Mouse (Mus musculus) layer of hippocampus, adult 8-10 months (tissue): ENCODE results near the gene Olfr711. TPM values are rescaled to one million over a fixed set of nuclear protein-coding genes. Genes with fewer than 3 reads are reported as not detected.
"Not testable (repeated sequence)": the region's sequence is repeated elsewhere in the genome, so short reads cannot be mapped to it uniquely, and the experiment has no call there.

Source experiments
- DNase-seq, 2 experiments: peaks; one replicate each; pipeline ENCODE4 v3.0.0; 2022; ENCODE audit warnings: low spot score in 2 of 2
- total RNA-seq, 4 experiments: library from RNA; stranded (reverse); gene quantifications; 2 replicates each; pipeline ENCODE4 v1.2.4; 2022

Olfr711 gene
- not detected for total RNA-seq

DNA sequence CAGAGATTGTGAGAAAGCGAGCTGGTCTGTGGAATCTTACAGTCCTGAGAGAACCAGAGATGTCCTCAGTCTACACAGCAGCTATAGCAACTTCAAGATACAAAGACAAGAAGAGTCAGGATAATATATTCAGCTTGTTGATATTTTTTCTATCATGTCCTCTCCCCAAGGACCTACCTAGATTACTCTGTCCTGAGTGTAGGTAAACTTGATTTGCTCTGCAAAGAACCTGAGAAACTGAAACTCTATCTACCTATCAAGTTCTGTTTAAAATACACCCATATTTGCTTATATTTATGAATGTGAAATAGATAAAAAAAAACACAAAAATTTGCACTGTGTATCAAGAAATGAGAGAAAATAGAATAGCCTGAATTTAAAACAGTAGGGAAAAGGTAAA is at the start of gene Olfr711:
Olfr711 (minus strand) TSS at position 101 of the 400 bp plus-strand sequence.
- DNase-seq = no peak

DNA sequence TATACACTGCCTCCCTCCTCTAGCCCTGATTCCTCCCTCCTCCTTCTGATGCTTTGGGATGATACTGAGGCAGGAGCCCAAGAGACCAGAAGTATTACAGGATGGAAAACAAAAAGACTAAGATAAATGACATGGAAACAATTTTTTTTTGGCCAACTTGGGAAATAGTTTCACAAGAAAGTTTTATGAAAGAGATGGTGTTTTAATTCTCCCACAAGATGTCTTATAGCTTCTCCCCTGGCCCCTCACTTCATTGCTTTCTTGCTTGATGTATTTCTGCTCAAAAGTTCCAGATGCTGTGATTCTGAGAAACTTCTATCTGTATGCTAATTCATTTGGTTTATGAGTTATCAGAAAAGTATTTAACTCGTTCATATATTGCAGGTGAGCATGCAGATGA is 30.7 kb upstream of the Olfr711 start, which contains the start of gene Olfr2:
Olfr2 (minus strand) TSS at position 101 of the 400 bp plus-strand sequence.
- DNase-seq = no peak

DNA sequence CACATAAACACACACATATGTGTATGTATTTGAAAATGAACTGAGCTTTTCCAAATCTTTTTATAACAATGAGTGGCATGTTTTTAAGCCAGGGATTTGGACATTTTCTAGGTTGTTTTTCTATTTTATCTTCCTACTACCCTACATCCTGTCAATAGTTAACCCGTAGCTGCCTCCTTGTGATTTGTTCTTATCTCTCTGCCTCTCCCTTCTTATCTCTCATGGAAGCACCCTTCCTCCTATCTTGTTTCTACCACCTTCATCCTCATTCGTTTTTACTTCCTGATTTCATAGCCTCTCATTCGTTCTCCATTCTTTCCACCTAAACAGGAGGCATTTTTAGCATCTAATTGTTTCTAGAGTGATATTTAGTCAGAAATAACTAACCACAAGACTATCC is 28.9 kb upstream of the Olfr711 start:
- no peak for DNase-seq

DNA sequence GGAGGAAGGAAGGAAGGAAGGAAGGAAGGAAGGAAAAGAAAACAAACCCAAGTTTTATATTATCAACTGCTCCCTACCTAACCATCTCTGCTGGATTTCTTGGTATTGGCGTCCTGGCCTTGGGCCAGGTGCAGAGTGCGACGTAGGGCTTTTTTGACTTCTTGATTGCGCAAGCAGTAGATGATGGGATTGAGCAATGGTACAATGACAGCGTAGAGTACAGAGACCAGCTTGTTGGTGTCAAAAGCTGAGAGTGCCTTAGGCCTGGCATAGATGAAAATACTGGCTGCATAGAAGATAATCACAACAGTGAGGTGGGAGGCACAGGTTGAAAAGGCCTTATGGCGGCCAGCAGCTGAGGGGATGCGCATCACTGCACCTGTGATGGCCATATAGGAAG is 25.5 kb upstream of the Olfr711 start:
- no peak for DNase-seq

GRCm38 (mm10) chr7:106985236-106985635 is 10.0 kb upstream of the Olfr711 start:
- no peak for DNase-seq

DNA sequence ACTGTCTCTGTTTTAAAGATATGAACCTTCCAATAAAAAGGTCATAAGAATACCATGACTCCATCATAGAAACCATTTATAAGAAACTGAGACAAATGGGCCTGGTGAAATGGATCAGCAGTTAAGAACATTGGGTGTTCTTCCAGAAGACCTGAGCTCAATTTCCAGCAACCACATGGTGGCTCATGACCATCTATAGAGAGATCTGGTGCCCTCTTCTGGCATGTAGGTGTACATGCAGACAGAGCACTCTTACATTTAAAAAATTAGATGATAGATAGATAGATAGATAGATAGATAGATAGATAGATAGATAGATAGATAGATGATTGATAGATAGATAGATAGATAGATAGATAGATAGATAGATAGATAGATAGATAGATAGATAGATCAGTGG is 7.8 kb downstream of the Olfr711 start:
- DNase-seq = not testable (repeated sequence)

DNA sequence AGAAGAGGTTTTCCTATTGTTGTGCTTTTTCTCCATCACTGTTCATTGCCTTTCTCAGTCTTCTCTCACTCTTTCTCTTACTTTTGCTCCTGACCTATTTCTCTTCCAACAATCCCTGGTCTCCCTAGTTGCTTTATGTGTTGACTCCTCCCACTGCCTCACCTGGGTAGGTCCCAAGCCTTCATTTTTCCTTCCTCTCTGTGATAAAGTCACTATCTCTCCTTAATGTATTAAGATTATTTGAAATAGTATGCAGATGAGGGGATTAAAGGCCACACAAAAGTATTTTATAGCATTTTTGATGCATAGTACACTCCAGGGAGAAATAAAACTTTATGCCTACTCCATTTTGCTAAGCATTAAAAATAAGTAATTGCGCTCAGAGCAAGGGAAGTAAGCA is 11.4 kb downstream of the Olfr711 start, which contains the start of gene Olfr6:
Olfr6 (minus strand) TSS at position 101 of the 400 bp plus-strand sequence.
- DNase-seq = no peak

GRCm38 (mm10) chr7:106948212-106948611 is 27.0 kb downstream of the Olfr711 start, which contains the start of gene Olfr710:
Gene Olfr710 (minus strand): TSS chr7:106948312.
- no peak for DNase-seq

DNA sequence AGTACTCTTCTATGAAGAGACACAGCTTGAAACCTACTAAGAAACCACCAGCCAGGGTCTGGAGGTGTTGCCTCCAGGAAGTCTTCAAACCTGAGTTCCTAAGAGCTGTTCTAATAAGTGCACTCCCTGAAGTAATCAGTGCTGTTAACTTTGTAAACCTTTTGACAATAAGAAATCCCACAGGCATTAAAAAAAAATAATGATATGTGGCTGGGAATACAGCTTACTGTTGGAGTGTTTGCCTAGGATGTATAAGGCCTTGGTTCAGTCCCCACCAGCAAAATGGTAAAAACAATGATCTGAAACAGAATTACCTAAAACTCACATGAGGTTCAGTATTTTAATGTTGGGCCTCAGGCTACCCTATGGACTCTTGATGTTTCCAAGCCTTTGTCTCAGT is 43.1 kb downstream of the Olfr711 start, which contains the start of gene Olfr709-ps1:
Olfr709-ps1 (minus strand) TSS at position 101 of the 400 bp plus-strand sequence.
- no peak for DNase-seq

- not testable (repeated sequence) for DNase-seq
Measured at GRCm38 (mm10) chr7:106920961-106921360, 54.3 kb downstream of the Olfr711 start.

Other genes starting within 250 kb of the Olfr711 start
- gene Olfr697, start 233.0 kb downstream of the Olfr711 start, total RNA-seq = not detected
- gene Olfr698, start 220.1 kb downstream of the Olfr711 start, total RNA-seq = not detected
- not detected for gene Olfr699, start 182.3 kb downstream of the Olfr711 start, total RNA-seq
- gene Olfr700, start 166.6 kb downstream of the Olfr711 start, total RNA-seq = not detected
- not detected for gene Olfr701, start 161.3 kb downstream of the Olfr711 start, total RNA-seq
- gene Olfr702, start 141.6 kb downstream of the Olfr711 start, total RNA-seq = not detected
- not detected for gene Olfr703, start 132.1 kb downstream of the Olfr711 start, total RNA-seq
- not detected for gene Olfr704, start 112.3 kb downstream of the Olfr711 start, total RNA-seq
- gene Olfr705, start 98.6 kb downstream of the Olfr711 start, total RNA-seq = not detected
- not detected for gene Olfr706, start 87.3 kb downstream of the Olfr711 start, total RNA-seq
- not detected for gene Olfr707, start 74.2 kb downstream of the Olfr711 start, total RNA-seq
- not detected for gene Olfr1532-ps1, start 67.5 kb downstream of the Olfr711 start, total RNA-seq
- not detected for gene Olfr709-ps1, start 43.2 kb downstream of the Olfr711 start, total RNA-seq
- gene Olfr710, start 27.1 kb downstream of the Olfr711 start, total RNA-seq = not detected
- gene Olfr6, start 11.5 kb downstream of the Olfr711 start, total RNA-seq = under 1 TPM in 1 of 4 experiments, not detected in 3; 0.12 TPM
- gene Olfr2, start 30.6 kb upstream of the Olfr711 start, total RNA-seq = not detected
- gene Olfr713, start 55.7 kb upstream of the Olfr711 start, total RNA-seq = not detected
- gene Olfr714, start 95.5 kb upstream of the Olfr711 start, total RNA-seq = not detected
- gene Olfr17, start 117.8 kb upstream of the Olfr711 start, total RNA-seq = not detected
- not detected for gene Olfr715b, start 134.9 kb upstream of the Olfr711 start, total RNA-seq
- gene Olfr715, start 155.6 kb upstream of the Olfr711 start, total RNA-seq = not detected
- not detected for gene Olfr716, start 162.9 kb upstream of the Olfr711 start, total RNA-seq
- gene Nlrp14, start 191.5 kb upstream of the Olfr711 start, total RNA-seq = not detected
- gene Rbmxl2, start 234.0 kb upstream of the Olfr711 start, total RNA-seq = not detected